Mouse (Mus musculus): ENCODE measurements at regions not wholly inside any gene's neighbourhood (a gene's known extent, or its start where the extent isn't known, plus 50 kb on each side); places are given as distances from the start of the nearest gene placed in this dataset.
A peak's percentile ranks its signal among the peaks of the same experiment; 100 is the strongest.

- no peak for DNase-seq
These were observed 65.3 kb upstream of the Jmy start for GRCm38 (mm10) chr13:93564902-93565301.

GRCm38 (mm10) chr13:93564091-93564490, 64.5 kb upstream of the Jmy start:
- DNase-seq: no peak

- DNase-seq: no peak
These were observed 60.7 kb upstream of the Jmy start for GRCm38 (mm10) chr13:93560282-93560681.

DNA sequence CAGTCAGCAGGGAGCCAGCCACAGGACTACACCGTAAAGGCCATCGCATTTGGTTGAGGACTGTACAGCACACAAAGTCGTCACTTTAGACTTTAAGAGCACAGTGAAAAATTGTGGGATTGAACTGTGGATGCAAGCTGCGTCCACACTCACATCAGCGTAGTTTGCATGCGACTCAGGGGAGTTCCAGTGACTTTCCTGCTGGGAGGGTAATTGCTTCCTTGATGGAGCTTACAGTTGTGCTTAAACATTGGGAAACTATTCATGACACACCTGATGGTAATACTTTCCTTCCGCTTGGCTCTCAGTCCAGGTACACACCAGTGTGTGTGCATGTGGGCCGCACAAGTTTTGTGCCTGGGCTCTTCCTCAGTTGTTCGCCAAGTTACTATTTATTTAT, 59.0 kb upstream of the Jmy start:
- no peak for DNase-seq

- DNase-seq: no peak
These were observed 56.5 kb upstream of the Jmy start for GRCm38 (mm10) chr13:93556119-93556518.

GRCm38 (mm10) chr13:93554901-93555300, 55.3 kb upstream of the Jmy start:
- no peak for DNase-seq

GRCm38 (mm10) chr13:93553932-93554331, 54.3 kb upstream of the Jmy start:
- no peak for DNase-seq

GRCm38 (mm10) chr13:93553271-93553670, 53.7 kb upstream of the Jmy start:
- no peak for DNase-seq

DNA sequence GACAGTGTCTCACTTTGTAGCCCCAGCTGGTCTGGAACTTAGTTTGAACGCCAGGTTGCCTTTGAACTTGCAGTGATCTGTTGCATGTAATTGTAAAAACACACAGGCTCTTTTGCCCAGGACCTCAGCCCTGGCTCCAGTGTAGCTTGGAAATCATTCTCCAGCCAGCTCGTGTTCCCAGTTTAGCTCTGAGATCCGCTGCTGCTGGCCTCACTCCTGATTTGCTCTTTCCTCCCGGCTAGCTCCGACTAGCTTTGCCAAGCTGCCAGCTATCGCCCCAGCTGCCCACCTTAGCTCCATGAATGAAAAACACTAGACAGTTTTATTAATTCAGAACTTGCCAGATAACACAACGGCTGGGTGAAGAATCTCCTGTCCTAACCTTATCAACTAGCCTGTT, 50.7 kb upstream of the Jmy start:
- DNase-seq: peak; percentile 8

Data from kidney, postnatal 10 days (tissue).